Mouse (Mus musculus) midbrain, embryonic 15.5 days (tissue): Measurements from ENCODE around the gene Wnt11. TPM values are rescaled to one million over a fixed set of nuclear protein-coding genes. Genes with fewer than 3 reads are reported as not detected.
A peak's percentile ranks its signal among the peaks of the same experiment; 100 is the strongest.

ENCODE experiments used
- ATAC-seq: fragments of 200-750 bp; cut with Nextera tagmentation; replicated peaks from 2 replicates; pipeline ENCODE4 v1.8.0; 2017; ENCODE audit warnings: moderate TSS enrichment
- H3K27ac ChIP-seq: fragments of 300-500 bp; sonication (generic); 2 replicates; pipeline ENCODE4 v1.5.1; 2015; ENCODE audit warnings: mild to moderate bottlenecking, inconsistent platforms
- H3K27me3 ChIP-seq: fragments of 300-500 bp; sonication (generic); replicated peaks from 2 replicates; pipeline ENCODE4 v1.6.1; 2015; ENCODE audit warnings: inconsistent platforms
- H3K36me3 ChIP-seq: fragments of 300-500 bp; sonication (generic); replicated peaks from 2 replicates; pipeline ENCODE4 v1.6.1; 2015; ENCODE audit warnings: inconsistent platforms
- H3K4me1 ChIP-seq: fragments of 300-500 bp; sonication (generic); 2 replicates; pipeline ENCODE4 v1.6.1; 2015; ENCODE audit warnings: inconsistent platforms
- H3K4me2 ChIP-seq: fragments of 300-500 bp; sonication (generic); 2 replicates; pipeline ENCODE4 v1.6.1; 2015; ENCODE audit warnings: inconsistent platforms, mild to moderate bottlenecking, moderate library complexity
- H3K4me3 ChIP-seq: fragments of 300-500 bp; sonication (generic); 2 replicates; pipeline ENCODE4 v1.5.1; 2015; ENCODE audit warnings: mild to moderate bottlenecking, inconsistent platforms
- H3K9ac ChIP-seq: fragments of 300-500 bp; sonication (generic); 2 replicates; pipeline ENCODE4 v1.6.1; 2015; ENCODE audit warnings: mild to moderate bottlenecking, inconsistent platforms
- H3K9me3 ChIP-seq: fragments of 300-500 bp; sonication (generic); 2 replicates; pipeline ENCODE4 v1.6.1; 2016; ENCODE audit warnings: inconsistent platforms
- WGBS: fragments of 180-500 bp; shearing (Covaris S2); methylation state at CpG from one replicate; pipeline ENCODE4 v1.1.7; 2015; ENCODE audit warnings: mixed read lengths; 5-methylcytosine and 5-hydroxymethylcytosine counted together
- polyA plus RNA-seq: library from polyadenylated mRNA; unstranded; fragments of >200 nt; fragmentation: Nextera tagmentation; extraction: Ambion mirVana; gene quantifications from 2 replicates; pipeline ENCODE4 v1.2.1, GENCODE M21; 2015

Gene Wnt11
- 0.99 and 1.0 TPM in 2 replicates for polyA plus RNA-seq

- peaks cover 81% of the 10 kb centered on the region for H3K27me3 ChIP-seq
Measured at GRCm38 (mm10) chr7:98834711-98835321, at the start of gene Wnt11. Gene Wnt11 (plus strand): TSS chr7:98835112.

GRCm38 (mm10) chr7:98786792-98787612 lies 47.9 kb upstream of the Wnt11 start:
- H3K27ac ChIP-seq: no peak overlapping the region
- peaks cover 18% of the 10 kb centered on the region for H3K4me1 ChIP-seq
- no peaks in the 10 kb centered on the region for H3K36me3 ChIP-seq
- WGBS: 79% methylated on average over 11 of the region's 11 CpGs
- H3K4me2 ChIP-seq: no peak overlapping the region
- H3K9me3 ChIP-seq: no peaks in the 10 kb centered on the region
- peaks cover 5% of the 10 kb centered on the region; the same call in 1 of the 2 replicates for H3K27me3 ChIP-seq
- no peak overlapping the region for H3K4me3 ChIP-seq
- no peak overlapping the region for H3K9ac ChIP-seq
- no peak for ATAC-seq

More at GRCm38 (mm10) chr7:98834711-98835321, at the start of gene Wnt11:
- peaks cover 50% of the 10 kb centered on the region for H3K4me1 ChIP-seq
- H3K4me2 ChIP-seq: peak within 1 kb of the TSS; percentile 90
- no peak for ATAC-seq
- H3K9ac ChIP-seq: peak within 1 kb of the TSS; percentile 41
- H3K36me3 ChIP-seq: no peaks in the 10 kb centered on the region
- H3K27ac ChIP-seq: no peak within 1 kb of the TSS
- H3K4me3 ChIP-seq: peak within 1 kb of the TSS; percentile 47
- H3K9me3 ChIP-seq: no peaks in the 10 kb centered on the region
- WGBS: under 1% methylated on average over 66 of the region's 66 CpGs

- peaks cover 5% of the 10 kb centered on the region; the same call in 1 of the 2 replicates for H3K27me3 ChIP-seq
- H3K27ac ChIP-seq: no peak overlapping the region
- no peak for ATAC-seq
- H3K4me2 ChIP-seq: no peak overlapping the region
- H3K4me1 ChIP-seq: peaks cover 13% of the 10 kb centered on the region
- WGBS: 85% methylated on average over 7 of the region's 7 CpGs
- H3K9me3 ChIP-seq: no peaks in the 10 kb centered on the region
- no peak overlapping the region for H3K9ac ChIP-seq
- no peak overlapping the region for H3K4me3 ChIP-seq
- H3K36me3 ChIP-seq: no peaks in the 10 kb centered on the region
Measured at GRCm38 (mm10) chr7:98788721-98789120, 46.2 kb upstream of the Wnt11 start.

GRCm38 (mm10) chr7:98789121-98789520 lies 45.8 kb upstream of the Wnt11 start:
- H3K4me1 ChIP-seq: peaks cover 9% of the 10 kb centered on the region
- H3K4me3 ChIP-seq: no peak overlapping the region
- H3K27me3 ChIP-seq: peaks cover 5% of the 10 kb centered on the region; the same call in 1 of the 2 replicates
- no peak overlapping the region for H3K9ac ChIP-seq
- no peak for ATAC-seq
- no peaks in the 10 kb centered on the region for H3K36me3 ChIP-seq
- whole genome bisulfite sequencing: 91% methylated on average over 4 of the region's 4 CpGs
- H3K27ac ChIP-seq: no peak overlapping the region
- no peaks in the 10 kb centered on the region for H3K9me3 ChIP-seq
- no peak overlapping the region for H3K4me2 ChIP-seq

GRCm38 (mm10) chr7:98791864-98792263 lies 43.0 kb upstream of the Wnt11 start:
- WGBS: 79% methylated on average over 5 of the region's 5 CpGs
- Histone ChIP-seq H3K27me3 (peaks cover 5% of the 10 kb centered on the region; the same call in 1 of the 2 replicates), H3K4me2 (no peak overlapping the region), H3K36me3 (no peaks in the 10 kb centered on the region), H3K9me3 (no peaks in the 10 kb centered on the region), H3K4me1 (no peaks in the 10 kb centered on the region), H3K4me3 (no peak overlapping the region), H3K9ac (no peak overlapping the region), H3K27ac (no peak overlapping the region)
- ATAC-seq: no peak

GRCm38 (mm10) chr7:98793811-98794210 lies 41.1 kb upstream of the Wnt11 start:
- ATAC-seq: no peak
- no peak overlapping the region for H3K27ac ChIP-seq
- H3K4me1 ChIP-seq: no peaks in the 10 kb centered on the region
- no peaks in the 10 kb centered on the region for H3K9me3 ChIP-seq
- H3K36me3 ChIP-seq: no peaks in the 10 kb centered on the region
- WGBS: 74% methylated on average over 5 of the region's 5 CpGs
- H3K4me3 ChIP-seq: no peak overlapping the region
- peaks cover 5% of the 10 kb centered on the region; the same call in 1 of the 2 replicates for H3K27me3 ChIP-seq
- H3K9ac ChIP-seq: no peak overlapping the region
- no peak overlapping the region for H3K4me2 ChIP-seq

GRCm38 (mm10) chr7:98794444-98794843 lies 40.5 kb upstream of the Wnt11 start:
- H3K4me1 ChIP-seq: no peaks in the 10 kb centered on the region
- whole genome bisulfite sequencing: 54% methylated on average over 3 of the region's 3 CpGs
- no peak overlapping the region for H3K4me2 ChIP-seq
- H3K4me3 ChIP-seq: no peak overlapping the region
- ATAC-seq: no peak
- H3K27me3 ChIP-seq: no peaks in the 10 kb centered on the region
- no peaks in the 10 kb centered on the region for H3K36me3 ChIP-seq
- H3K27ac ChIP-seq: no peak overlapping the region
- H3K9me3 ChIP-seq: no peaks in the 10 kb centered on the region
- H3K9ac ChIP-seq: no peak overlapping the region

- ATAC-seq: no peak
- no peak overlapping the region for H3K9ac ChIP-seq
- no peak overlapping the region for H3K4me2 ChIP-seq
- 90% methylated on average over 5 of the region's 5 CpGs for WGBS
- no peaks in the 10 kb centered on the region for H3K27me3 ChIP-seq
- H3K9me3 ChIP-seq: no peaks in the 10 kb centered on the region
- H3K4me3 ChIP-seq: no peak overlapping the region
- H3K27ac ChIP-seq: no peak overlapping the region
- no peaks in the 10 kb centered on the region for H3K4me1 ChIP-seq
- no peaks in the 10 kb centered on the region for H3K36me3 ChIP-seq
Measured at GRCm38 (mm10) chr7:98795637-98796036, 39.3 kb upstream of the Wnt11 start.

- H3K4me2 ChIP-seq: no peak overlapping the region
- H3K9ac ChIP-seq: no peak overlapping the region
- H3K4me3 ChIP-seq: no peak overlapping the region
- H3K9me3 ChIP-seq: no peaks in the 10 kb centered on the region
- 34% methylated on average over 5 of the region's 5 CpGs for WGBS
- no peak overlapping the region for H3K27ac ChIP-seq
- ATAC-seq: no peak
- H3K4me1 ChIP-seq: no peaks in the 10 kb centered on the region
- H3K36me3 ChIP-seq: no peaks in the 10 kb centered on the region
- no peaks in the 10 kb centered on the region for H3K27me3 ChIP-seq
Measured at GRCm38 (mm10) chr7:98797347-98798133, 37.4 kb upstream of the Wnt11 start.

GRCm38 (mm10) chr7:98798134-98798417 lies 36.8 kb upstream of the Wnt11 start:
- H3K36me3 ChIP-seq: no peaks in the 10 kb centered on the region
- no peak for ATAC-seq
- no peaks in the 10 kb centered on the region for H3K4me1 ChIP-seq
- no peak overlapping the region for H3K27ac ChIP-seq
- no peak overlapping the region for H3K4me2 ChIP-seq
- no peak overlapping the region for H3K9ac ChIP-seq
- no peak overlapping the region for H3K4me3 ChIP-seq
- no peaks in the 10 kb centered on the region for H3K9me3 ChIP-seq
- no peaks in the 10 kb centered on the region for H3K27me3 ChIP-seq
- WGBS: 32% methylated on average over 3 of the region's 3 CpGs

GRCm38 (mm10) chr7:98800435-98800834 lies 34.5 kb upstream of the Wnt11 start:
- Histone ChIP-seq H3K27me3 (no peaks in the 10 kb centered on the region), H3K4me1 (no peaks in the 10 kb centered on the region), H3K27ac (no peak overlapping the region), H3K36me3 (no peaks in the 10 kb centered on the region), H3K9ac (no peak overlapping the region), H3K9me3 (no peaks in the 10 kb centered on the region), H3K4me2 (no peak overlapping the region), H3K4me3 (no peak overlapping the region)
- ATAC-seq: no peak
- WGBS: 71% methylated on average over 8 of the region's 8 CpGs

GRCm38 (mm10) chr7:98801086-98801485 lies 33.8 kb upstream of the Wnt11 start:
- H3K4me3 ChIP-seq: no peak overlapping the region
- H3K36me3 ChIP-seq: no peaks in the 10 kb centered on the region
- WGBS: 44% methylated on average over 7 of the region's 7 CpGs
- H3K9ac ChIP-seq: no peak overlapping the region
- no peak overlapping the region for H3K27ac ChIP-seq
- H3K4me2 ChIP-seq: no peak overlapping the region
- no peaks in the 10 kb centered on the region for H3K9me3 ChIP-seq
- no peaks in the 10 kb centered on the region for H3K27me3 ChIP-seq
- no peaks in the 10 kb centered on the region for H3K4me1 ChIP-seq
- ATAC-seq: no peak
